Mouse (Mus musculus) T-cell, adult 2 months (primary cell): Measurements from ENCODE around the gene Kcnk10.
"Not testable (repeated sequence)": the region's sequence is repeated elsewhere in the genome, so short reads cannot be mapped to it uniquely, and the experiment has no call there.

Source experiments
- DNase-seq: peaks from one replicate; pipeline ENCODE4 v3.0.0; 2022; ENCODE audit warnings: low spot score

Gene Kcnk10

DNA sequence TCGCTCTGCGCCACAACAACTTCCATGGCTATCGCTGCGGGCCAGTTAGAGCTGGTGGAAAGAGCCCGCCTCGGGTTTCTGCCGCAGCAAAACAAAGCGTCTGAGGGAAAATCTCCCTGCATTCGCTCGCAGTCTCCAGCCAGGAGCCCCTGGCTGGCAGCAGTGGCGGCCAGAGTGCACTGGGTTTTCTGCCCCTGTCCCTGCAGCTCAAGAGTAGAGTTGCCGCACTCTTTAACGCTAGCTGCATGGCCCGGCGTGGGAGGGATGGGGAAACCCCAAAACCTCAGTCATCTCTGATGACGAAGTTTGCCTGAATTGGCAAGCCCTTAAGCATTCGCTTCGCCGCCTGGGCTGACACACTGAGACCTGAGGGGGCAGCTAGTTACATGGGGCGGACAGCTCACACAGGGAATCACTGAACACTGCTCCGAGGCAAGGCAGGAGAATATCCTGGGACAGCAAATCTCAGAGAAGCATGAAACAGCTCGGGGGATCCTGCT lies at the start of gene Kcnk10:
Gene Kcnk10 (minus strand): TSS at position 450 of the 500 bp plus-strand sequence.
- DNase-seq: peak; percentile 24

DNA sequence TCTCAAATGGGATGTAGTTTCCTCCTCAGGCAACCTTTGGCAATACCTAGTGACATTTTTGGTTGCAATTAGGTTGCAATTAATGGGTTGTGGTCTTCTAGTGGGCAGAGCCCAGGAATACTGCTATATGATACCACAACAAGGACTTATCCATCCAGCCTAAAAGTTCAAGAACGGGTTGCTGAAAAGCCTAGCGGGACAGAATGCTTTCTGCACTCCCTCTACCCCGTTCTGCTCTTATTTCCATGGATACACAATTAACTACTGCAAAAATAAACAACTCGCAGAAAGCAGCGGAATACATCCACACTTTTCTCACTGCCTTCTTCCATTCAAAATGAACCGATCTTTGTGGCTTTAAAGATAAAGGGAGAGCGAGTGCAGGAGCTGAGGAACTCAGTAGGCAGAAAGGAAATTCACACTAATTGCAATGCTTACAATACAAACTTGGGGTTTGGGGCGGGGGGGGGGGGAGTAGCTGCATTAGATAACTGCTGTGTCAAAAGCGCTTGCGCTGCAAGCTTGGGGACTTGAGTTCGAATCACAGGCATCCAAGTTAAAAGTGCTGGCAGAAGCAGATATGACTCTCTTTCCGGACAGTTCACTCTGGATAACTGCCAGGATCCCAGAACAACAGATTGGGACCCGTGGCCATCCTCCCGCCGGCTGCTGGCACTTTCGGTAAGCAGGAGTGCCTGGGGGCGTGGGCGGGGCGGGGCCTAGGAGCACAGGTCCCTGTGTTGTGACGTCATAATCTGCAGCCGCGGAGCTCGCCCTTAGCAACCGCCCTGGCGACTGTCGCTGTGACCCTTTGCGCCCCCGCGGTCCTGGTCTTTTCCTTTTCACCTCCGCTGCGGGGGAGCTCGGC lies 49.5 kb upstream of the Kcnk10 start, which contains the start of gene Spata7:
Gene Spata7 (plus strand): TSS at position 766 of the 868 bp plus-strand sequence.
- peak; percentile 72 for DNase-seq

GRCm38 (mm10) chr12:98623266-98623665 lies 45.2 kb upstream of the Kcnk10 start:
- DNase-seq: not testable (repeated sequence)

- not testable (repeated sequence) for DNase-seq
Measured at GRCm38 (mm10) chr12:98620922-98621321, 42.8 kb upstream of the Kcnk10 start.

- no peak for DNase-seq
Measured at GRCm38 (mm10) chr12:98619496-98619895, 41.4 kb upstream of the Kcnk10 start.

GRCm38 (mm10) chr12:98615746-98616145 lies 37.6 kb upstream of the Kcnk10 start:
- no peak for DNase-seq

DNA sequence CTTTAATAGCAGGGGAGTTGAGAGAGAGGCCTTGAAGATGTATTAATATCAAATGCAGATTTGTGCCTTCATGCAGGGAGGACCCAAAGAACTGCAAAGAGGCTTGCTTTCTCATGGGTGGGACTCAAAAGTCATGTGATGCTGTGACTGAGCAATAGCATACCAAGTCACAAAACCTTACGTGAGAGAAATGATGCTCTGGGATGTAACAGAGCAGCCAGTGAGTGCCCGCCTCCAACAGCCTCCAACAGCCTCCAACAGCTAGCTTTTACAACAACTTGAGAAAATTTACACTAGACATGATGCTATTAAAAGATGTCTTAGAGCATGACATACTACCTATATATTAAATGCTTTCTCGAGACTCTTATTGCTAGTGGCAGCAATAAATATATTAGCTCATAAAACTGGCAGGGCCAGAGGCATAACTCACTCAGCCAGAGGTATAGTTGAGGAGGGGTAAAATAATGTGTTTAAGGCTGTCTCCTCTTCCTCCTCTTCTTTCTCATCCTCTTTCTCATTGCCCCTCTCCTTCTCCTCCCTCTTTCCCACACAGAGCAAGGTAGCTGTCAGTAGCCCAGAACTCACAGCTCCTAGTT lies 36.9 kb upstream of the Kcnk10 start:
- no peak for DNase-seq

GRCm38 (mm10) chr12:98610341-98610740 lies 32.2 kb upstream of the Kcnk10 start:
- DNase-seq: no peak

DNA sequence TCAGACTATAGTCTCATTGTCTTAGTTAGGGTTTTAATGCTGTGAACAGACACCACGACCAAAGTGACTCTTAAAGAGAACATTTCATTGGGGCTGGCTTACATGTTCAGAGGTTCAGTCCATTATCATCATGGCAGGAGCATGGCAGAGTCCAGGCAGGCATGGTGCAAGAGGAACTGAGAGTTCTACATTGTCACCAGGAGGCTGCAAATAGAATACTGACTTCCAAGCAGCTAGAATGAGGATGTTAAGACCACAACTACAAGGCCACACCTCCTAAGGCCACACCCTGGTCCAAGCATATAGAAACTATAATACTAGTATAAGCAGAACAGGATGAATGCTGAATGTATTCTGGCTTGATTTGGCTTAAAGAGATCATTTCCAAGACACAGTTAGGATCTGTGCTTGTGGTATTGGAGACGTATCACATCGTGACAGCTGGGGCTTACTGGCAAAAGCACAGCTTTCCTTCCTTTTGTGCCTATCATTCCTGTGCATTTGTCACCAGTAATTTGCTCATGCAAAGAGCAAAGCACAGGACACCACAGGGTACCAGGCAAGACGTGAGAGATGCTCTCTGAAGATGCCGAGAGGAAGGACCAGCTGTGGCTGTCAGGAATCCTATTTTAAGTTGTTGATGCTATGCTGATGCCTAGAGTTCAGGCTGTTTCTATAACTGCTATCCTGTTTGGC lies 28.6 kb upstream of the Kcnk10 start:
- DNase-seq: no peak

- DNase-seq: no peak
Measured at GRCm38 (mm10) chr12:98605264-98605663, 27.2 kb upstream of the Kcnk10 start.

- no peak for DNase-seq
Measured at GRCm38 (mm10) chr12:98602114-98602513, 24.0 kb upstream of the Kcnk10 start.

DNA sequence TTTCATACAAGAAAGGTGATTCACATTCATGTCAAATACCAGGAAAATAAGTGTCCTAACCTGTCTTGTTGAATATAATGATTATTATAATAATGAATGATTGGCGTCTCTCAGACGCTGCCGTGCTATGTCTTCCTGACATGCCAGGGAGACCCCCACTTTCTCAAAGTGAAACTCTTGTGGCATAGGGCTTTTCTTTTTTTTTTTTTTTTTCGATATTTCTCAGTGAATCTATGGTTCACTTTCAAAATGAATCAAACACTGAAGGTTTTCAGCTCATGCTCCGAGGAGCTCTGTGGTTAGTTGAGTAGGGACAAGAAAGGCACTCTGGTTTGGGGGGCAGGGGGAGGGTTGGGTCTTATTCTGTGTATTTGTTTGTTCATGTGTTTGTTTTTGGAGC lies 22.8 kb upstream of the Kcnk10 start:
- DNase-seq: no peak

DNA sequence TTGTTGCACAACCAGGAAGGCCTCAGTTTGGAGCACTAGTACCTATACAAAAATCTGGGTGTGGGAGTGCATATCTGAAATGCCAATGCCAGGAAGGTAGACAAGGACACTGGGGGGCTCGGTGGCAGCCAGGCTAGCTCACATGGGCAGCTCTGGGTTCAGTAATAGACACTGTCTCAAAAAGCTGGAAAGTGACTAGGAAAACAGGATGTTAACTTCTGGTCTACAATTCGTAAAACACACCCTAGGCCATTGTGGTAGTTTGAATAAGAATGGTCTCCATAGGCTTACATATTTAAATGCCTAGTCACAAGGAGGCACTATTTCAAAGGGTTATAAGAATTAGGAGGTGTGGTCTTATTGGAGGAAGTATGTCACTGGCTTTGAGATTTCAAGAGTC lies 12.9 kb upstream of the Kcnk10 start:
- DNase-seq: no peak

GRCm38 (mm10) chr12:98588573-98588972 lies 10.5 kb upstream of the Kcnk10 start:
- DNase-seq: no peak

- DNase-seq: no peak
Measured at GRCm38 (mm10) chr12:98585302-98585701, 7.2 kb upstream of the Kcnk10 start.

GRCm38 (mm10) chr12:98575942-98576550 lies 2.1 kb downstream of the Kcnk10 start:
- DNase-seq: no peak

- DNase-seq: no peak
Measured at GRCm38 (mm10) chr12:98575195-98575887, 2.8 kb downstream of the Kcnk10 start.

- DNase-seq: peak; percentile 1
Measured at GRCm38 (mm10) chr12:98574353-98575194, 3.5 kb downstream of the Kcnk10 start.

DNA sequence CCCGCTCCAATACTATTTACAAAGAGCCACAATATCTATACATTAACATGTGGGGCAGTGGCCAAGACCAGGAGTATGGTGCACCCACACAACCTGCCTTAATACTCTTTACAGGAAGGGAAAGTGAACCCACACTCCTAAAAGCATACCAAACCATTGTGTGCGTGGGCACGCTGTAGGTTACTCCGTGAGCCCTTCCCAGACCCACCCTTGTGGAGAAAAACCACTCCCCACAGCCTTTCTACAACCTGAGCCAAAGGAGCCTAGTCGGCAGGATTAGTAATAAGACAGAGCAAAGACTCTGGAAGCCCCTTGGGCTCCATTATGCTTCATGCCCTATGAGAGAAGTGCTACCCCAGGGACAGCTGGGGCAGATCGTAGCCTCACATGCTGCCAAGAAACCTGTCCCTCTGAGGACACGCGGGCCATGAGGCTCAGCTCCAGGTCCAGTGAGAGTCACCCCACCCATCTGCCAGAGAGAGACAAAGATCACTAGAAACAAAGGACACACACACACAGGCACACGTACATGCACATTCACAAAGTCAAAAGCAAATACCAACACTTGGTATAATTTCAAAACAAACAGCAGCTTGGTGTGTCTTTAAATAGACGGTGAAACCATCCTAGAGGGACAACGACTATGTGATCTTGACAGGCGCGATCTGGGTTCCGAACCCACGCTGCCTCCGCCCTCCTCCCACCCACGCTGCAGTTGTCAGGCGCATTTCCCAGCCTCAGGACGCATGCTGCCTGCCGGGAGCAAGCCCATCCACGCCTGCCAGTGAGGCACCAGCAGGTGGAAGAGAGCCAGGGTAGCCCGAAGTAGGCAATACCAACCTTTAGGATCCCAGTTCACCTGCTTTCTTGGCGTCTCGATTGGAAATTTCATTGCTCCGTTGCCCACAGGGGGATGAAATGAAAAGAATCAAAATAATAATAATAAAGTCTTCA lies 4.5 kb downstream of the Kcnk10 start:
- no peak for DNase-seq
